Mouse (Mus musculus): ENCODE measurements around the gene Sox30.

- no peak for TF ChIP-seq CTCF (conservative IDR thresholded peaks at IDR 0.05; ENCODE audit: low read length)
- TF ChIP-seq NANOG (IDR thresholded peaks at IDR 0.05; ENCODE audit: borderline replicate concordance, low read length): no peak
Measured at GRCm38 (mm10) chr11:46032956-46033355, 52.8 kb downstream of the Sox30 start.

Measured in E14TG2a.4 (cell line).